Mouse (Mus musculus): ENCODE data around the gene Gm10338. TPM values are rescaled to one million over a fixed set of nuclear protein-coding genes. Genes with fewer than 3 reads are reported as not detected.

Gm10338 gene
- not detected for polyA plus RNA-seq (2014; fragmentation: Illumina TruSeq; extraction: RNeasy Lipid Tissue Mini Kit (QIAGEN cat#74804))

DNA sequence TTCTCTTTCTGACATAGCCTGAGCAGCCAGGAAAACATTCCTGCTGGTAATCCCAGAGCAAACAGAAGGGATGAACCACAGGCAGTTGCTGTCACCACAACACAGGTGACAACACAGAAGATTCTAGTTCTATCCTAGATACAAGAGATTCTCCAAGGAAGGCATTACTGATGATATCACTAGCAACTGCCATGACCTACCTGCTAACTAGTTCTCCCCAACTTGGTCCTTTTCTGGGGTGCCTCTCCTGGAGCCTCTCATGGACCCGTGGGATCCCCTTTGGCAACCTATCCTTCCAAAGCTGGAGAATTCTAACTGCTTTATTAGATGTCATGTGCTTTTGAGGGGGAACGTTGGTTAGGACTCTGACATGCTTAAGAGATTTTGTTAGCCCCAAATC lies at the start of gene Gm10338:
TSS of gene Gm10338 (minus strand) at position 101 of the 400 bp plus-strand sequence.

DNA sequence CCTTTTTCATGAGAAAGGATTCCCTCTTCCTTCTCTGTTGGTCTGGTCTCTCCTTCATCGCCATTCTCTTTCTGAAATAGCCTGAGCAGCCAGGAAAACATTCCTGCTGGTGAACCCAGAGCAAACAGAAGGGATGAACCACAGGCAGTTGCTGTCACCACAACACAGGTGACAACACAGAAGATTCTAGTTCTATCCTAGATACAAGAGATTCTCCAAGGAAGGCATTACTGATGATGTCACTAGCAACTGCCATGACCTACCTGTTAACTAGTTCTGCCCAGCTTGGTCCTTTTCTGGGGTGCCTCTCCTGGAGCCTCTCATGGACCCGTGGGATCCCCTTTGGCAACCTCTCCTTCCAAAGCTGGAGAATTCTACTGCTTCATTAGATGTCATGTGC lies 48.5 kb upstream of the Gm10338 start, which contains the start of gene Gm10128:
TSS of gene Gm10128 (minus strand) at position 101 of the 400 bp plus-strand sequence.

GRCm38 (mm10) chr14:7568382-7568781 lies 27.0 kb downstream of the Gm10338 start, which contains the start of gene Gm3558:
Gene Gm3558, minus strand, starts transcription at chr14:7568566.

Other genes with a start within 250 kb of the Gm10338 start
- not detected for gene Gm8374, start 230.5 kb downstream of the Gm10338 start, polyA plus RNA-seq (2014; fragmentation: Illumina TruSeq; extraction: RNeasy Lipid Tissue Mini Kit (QIAGEN cat#74804))
- not detected for gene Gm3755, start 144.7 kb downstream of the Gm10338 start, polyA plus RNA-seq (2014; fragmentation: Illumina TruSeq; extraction: RNeasy Lipid Tissue Mini Kit (QIAGEN cat#74804))
- gene Gm3752, start 111.8 kb downstream of the Gm10338 start, polyA plus RNA-seq (2014; fragmentation: Illumina TruSeq; extraction: RNeasy Lipid Tissue Mini Kit (QIAGEN cat#74804)), result not detected
- 0.54 TPM for gene Gm3558, start 27.0 kb downstream of the Gm10338 start, polyA plus RNA-seq (2014; fragmentation: Illumina TruSeq; extraction: RNeasy Lipid Tissue Mini Kit (QIAGEN cat#74804))
- gene Gm10128, start 48.4 kb upstream of the Gm10338 start, polyA plus RNA-seq (2014; fragmentation: Illumina TruSeq; extraction: RNeasy Lipid Tissue Mini Kit (QIAGEN cat#74804)), result not detected
- not detected for gene Gm26661, start 196.0 kb upstream of the Gm10338 start, polyA plus RNA-seq (2014; fragmentation: Illumina TruSeq; extraction: RNeasy Lipid Tissue Mini Kit (QIAGEN cat#74804))
- gene Flnb, start 222.4 kb upstream of the Gm10338 start, polyA plus RNA-seq (2014; fragmentation: Illumina TruSeq; extraction: RNeasy Lipid Tissue Mini Kit (QIAGEN cat#74804)), result 4.8 TPM